Mouse (Mus musculus) frontal cortex, postnatal 14 days (tissue): ENCODE data around the gene Btbd9.

ENCODE experiments used
- DNase-seq, 2 experiments: peaks; one replicate each; pipeline ENCODE4 v3.0.0; 2022; ENCODE audit warnings: low spot score in 2 of 2

The Btbd9 gene

DNA sequence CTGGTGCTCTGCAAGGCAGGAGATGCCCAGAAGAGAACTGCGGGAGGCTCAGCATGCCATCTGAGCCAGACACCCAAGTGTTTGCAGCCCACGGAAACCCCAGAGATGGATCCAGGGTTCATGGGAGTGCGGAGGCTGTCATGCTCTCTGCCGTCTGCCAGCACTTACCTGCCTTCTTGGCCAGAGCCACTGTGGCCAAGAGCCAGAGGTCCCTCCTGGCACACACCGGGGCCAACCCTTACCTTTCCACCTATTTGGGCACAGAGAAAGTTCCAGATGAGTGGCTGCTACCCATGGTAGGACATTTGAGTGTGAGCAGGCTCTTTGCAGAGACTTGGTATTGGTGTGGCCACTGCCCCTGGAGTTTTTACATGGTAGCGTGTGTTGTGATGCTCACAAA is 365.4 kb downstream of the Btbd9 start:
- no peak for DNase-seq

DNA sequence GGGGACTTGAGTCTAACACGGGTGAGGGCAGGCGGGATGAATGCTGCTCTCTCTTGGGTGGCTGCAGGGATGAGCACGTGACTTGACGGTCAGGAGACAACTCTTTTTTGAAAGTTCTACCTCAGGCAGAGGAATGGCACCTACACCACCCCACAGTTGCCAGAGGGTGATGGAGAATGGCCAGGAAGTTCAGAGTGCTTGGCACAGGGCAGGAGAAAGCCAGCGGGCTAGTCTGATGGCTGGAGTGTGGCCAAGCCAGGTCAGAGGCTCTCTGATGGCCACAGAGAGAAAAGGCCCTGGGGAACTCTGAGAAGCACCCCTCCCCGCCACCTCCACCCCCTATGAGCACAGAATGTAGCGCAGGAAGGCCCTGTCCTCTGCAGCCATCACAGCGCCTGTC is 366.0 kb downstream of the Btbd9 start:
- no peak for DNase-seq

DNA sequence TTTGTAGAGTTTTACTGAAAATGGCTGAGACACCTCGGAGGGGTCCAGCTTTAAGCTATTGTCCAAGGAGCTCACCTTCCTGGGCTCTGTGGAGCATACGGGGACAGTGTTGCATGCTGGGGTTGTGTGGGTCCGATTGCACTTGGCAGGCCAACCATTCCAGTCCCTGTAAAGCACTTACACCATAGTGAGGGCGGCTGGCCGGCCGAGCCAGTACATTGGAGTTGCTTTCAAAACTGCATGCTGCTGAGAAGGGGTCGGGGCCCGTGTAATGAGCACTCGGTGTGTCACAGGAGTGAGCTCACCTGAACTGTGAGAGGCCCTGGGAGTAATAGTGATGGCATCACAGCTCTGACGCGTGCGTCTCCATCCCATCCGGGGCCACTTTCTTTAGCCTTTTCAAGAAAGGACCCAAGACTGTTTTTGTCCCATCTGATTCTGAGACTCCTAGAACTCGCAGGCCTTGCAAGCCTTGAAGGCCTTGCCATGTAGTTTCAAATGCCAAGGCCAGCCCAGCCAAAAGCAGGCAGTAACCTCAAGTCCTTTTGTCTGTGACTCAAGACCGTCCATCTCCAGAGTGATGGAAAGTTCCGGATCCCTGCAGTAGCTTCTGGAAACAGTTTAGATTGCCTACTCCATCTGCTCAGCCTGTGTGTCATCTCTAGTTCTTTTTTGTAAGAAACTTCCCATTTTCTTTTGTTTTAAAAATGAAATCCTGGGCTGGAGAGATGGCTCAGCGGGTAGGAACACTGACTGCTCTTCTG is 371.0 kb downstream of the Btbd9 start:
- DNase-seq, result no peak

DNA sequence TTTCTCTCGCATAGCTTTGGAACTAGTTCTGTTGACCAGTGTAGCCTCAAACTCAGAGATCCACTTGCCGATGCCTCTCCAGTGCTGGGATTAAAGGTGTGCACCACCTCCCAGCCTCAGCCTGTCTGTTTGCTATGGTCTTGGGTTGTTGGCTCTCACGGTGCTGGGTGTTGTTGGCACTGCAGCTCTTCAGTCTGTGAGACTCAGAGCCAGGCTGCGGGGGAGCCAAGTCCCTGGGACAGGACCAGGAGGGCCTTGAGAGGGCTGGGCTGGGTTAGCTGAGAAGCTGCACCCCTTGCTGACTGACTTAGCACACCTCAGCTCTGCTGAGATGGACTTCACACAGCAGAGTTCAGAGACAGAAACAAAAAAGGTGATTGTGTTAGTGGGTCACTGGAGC is 376.0 kb downstream of the Btbd9 start:
- no peak for DNase-seq

DNA sequence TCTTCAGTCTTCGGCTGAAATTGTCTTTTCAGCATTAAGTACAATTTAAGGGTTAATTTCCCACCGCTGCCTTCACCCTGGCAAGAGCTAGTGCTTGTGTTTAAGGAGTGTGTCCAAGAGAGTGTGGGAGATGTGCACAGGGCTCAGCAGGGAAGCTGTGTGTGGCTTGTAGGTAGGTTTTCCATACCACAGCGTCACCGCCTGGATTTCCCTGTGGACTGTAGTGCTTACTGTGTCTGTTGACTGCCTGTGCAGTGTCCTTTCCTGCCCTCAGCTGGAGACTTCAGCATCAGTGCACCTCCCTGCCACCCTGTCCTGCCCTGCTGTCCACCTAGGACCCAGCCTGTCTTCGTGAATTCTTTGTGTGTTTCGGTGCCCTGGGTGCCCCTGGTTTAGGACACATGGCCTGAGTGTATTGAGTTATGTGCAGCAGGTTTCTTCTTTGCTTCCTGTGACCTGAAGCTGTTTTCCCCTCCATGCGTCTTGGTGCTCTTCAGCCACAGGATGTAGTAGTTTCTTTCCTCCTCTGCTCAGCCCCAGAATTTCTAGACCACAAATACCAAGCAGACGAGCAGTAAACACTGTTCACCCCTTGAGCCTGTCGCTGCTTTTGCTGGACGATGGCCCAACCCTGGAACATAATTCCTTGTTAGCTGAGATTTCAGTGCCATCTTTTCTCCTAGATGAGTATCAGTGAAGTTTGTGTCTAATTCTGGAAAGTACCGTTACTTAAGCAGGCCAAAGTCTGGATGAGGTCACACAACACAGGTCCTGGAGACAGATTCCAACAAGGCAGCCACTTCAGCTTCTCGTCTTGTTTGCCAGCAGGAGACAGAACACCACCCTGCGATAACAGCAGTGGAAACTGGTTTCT is 376.7 kb downstream of the Btbd9 start:
- no peak for DNase-seq

DNA sequence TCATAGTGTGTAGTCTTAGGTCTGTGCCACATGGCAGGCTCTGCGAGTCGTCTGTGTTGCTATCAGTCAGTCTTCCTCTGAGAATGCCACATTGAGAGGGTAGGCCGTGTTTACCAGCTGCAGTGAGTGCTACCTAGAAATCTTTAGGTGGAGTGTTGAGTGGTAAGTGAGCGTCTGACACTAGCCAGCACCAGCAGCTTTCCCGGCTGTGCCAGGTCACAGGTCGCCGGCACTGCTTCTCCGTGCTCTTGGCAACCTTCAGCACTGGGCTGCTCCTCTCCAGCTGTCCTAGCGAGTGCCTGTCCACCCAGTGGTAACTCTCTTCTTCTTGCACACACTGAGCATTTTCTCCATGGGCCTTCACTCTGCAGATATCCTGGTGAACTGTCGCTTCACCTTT is 377.9 kb downstream of the Btbd9 start:
- peak in 1 of 2 experiments; percentile 5 for DNase-seq

DNA sequence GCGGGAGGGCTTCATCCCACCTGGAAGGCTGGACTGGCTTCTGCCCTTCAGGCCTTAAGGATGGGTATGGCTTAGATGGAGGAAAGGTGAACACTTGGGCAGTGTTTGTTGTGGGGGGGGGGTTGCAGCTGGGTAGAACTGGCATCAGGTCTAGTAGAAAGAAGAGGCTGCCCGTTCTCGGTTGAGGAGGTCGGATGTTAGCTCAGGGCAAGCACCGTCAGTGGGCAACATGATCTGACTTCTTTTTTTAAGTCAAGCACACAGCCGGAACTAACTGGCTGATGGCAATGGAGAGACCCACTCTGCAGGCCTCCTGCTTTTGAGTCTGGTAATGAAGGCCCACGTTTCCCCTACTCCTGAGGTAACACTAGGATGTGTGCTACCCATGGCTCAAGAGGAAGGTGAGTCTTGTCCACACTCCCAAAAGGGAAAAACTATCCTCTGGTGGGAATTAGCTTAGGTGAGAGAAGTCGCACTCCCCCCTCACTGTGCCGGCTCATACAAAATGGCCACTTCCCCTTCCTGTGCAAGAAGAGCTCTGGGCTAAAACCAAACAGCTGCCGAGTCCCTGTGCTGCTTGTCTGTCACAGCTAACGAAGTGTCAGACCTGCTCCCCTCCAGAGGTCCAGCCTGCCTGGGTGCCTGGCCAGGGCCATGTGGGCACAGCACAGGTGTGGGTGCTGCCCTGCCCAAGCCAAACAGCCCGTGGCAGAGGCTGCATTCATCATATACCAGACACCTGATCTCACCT is 378.8 kb downstream of the Btbd9 start:
- peak in 1 of 2 experiments; percentile 8 for DNase-seq

DNA sequence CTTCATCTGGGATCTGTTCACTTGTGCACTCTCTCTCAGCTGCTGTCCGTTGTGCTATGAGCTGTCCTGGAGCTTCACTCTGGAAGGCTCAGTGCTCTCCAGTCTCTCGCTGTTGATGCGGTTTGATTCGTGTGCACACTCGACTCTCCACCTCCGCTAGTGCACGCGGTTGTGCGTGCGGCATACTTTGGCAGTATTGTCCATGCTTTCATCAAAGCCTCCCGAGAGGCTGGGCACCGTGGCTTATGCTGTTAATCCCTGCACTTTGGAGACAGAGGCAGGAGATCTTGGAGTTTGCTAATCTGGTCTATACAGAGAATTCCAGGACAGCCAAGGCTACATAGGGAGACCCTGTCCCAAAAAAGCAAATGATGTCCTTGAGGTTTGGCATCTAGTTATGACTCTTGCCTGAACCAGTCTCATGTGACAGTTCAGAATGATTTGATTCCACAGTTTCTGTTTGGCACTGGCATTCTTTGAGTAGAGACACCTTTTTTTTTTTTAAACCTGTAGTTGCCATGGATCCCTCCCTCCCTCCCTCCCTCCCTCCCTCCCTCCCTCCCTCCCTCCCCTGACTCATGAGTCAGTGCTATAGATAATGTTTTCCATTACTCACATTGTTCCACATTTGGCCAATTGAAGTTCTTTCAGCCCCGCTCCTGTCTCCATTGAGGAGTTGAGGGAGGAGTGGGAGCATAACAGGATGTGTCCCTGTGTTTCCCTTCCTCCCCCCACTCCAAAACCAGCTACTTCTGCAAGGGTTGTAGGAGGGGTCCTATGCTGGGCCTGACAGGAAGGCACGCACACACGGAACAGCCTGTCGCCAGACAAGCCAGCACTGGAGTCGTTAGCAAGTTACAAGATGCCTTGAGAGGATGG is 379.6 kb downstream of the Btbd9 start:
- DNase-seq, result peak; percentile 16 to 35

DNA sequence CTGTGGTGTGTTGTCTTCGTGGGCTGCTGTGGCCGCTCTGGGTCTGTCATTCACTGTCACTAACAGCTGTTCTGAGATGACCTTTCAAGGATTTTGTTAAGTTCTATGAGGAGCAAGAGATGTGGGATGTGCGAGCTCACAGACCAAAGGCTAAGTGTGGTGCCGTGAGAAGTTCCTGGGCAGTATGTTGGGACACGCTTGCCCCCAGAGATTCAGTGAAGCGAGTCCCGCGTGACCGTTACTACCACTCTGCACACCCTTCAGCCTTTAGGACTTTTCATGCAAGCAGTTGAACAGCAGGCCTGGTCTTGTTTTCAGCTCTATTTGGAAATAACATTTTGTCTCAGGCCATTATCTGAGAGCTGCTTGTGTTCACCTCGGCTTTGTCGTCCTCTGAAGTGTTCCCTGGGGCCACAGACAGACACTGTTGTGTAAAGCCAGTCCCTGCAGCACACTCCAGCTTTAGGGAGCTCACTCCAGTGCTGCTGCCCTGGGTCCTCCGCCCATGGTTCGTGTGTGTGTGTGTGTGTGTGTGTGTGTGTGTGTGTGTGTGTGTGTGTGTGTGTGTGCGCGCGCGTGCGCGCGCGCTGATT is 380.6 kb downstream of the Btbd9 start:
- peak; percentile 4 to 5 for DNase-seq

DNA sequence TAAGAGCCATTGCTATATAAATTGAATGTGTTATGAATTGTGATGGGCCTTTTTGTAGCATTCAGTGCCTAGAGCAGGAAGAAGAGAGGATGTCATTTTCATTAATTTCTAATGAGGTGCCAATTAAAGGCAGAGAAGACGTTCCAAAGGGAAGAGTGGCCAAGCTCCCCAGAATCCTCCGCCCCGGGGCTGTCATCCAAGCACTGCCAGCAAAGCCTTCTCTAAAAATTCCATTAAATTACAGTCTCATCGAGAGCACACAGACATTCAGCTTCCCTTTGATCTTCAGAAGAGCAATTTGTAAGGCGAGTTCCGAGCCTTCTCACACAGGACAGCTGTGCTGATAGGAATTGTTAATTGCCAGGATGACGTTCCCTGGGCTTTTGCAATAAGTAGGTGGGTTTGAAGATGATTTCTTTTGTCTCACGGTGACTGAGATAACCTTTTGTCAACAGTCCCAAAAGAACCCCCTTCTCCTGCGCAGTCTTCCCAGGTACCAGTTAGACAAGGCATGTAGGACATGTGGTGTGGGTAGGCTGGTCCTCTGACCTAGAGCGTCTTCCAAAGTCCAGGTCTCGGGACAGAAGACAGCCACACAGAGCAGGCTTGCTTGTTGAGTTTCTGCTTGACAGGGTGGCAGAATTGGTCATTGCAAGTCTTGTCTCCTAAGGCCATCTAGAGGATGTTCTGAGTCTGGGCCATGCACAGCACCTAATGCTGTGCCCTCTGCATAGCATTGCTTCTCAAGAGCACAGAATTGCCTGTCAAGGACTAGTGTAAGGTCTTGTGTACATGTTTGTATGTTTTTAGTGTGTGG is 381.5 kb downstream of the Btbd9 start:
- peak; percentile 5 to 6 for DNase-seq

DNA sequence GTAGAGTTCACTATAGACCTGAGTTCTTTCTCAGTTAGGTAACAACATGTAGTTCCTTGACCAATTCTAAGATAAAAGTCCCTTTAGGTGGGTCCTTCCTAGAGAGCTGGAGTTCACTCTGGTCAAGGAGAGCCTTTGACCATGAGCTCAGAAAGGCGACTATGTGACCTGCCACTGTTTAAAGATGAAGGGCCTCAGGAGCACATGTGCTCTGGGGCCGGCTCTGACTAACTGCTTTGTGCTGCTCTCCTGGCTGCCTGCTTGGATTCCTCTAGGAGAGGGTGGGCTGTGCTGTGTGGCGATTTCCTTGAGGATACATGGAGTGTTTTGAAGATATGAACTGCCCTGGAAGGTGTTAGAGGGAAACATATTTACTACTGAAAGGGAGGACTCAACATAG is 382.2 kb downstream of the Btbd9 start:
- DNase-seq, result peak in 1 of 2 experiments; percentile 3

DNA sequence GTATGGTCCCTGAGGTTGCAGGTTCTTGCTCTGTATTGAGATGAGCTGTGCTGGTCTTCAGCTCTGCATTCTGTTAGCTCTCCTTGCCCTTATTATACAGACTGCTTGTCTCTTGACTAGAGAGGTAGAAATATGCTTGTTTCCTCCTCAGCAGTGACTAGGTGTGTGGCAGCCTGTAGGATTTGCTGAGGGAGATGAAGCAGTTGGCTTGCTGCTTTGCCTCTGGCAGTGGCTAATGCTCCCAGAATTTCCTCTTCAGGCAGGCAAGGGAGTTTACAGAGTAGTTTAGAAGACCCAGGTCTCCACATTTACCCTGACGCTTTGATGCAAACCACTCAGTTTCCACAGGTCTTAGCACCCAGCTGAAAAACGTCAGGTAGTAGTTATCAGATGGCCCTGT is 382.7 kb downstream of the Btbd9 start:
- DNase-seq, result peak; percentile 2 to 5

DNA sequence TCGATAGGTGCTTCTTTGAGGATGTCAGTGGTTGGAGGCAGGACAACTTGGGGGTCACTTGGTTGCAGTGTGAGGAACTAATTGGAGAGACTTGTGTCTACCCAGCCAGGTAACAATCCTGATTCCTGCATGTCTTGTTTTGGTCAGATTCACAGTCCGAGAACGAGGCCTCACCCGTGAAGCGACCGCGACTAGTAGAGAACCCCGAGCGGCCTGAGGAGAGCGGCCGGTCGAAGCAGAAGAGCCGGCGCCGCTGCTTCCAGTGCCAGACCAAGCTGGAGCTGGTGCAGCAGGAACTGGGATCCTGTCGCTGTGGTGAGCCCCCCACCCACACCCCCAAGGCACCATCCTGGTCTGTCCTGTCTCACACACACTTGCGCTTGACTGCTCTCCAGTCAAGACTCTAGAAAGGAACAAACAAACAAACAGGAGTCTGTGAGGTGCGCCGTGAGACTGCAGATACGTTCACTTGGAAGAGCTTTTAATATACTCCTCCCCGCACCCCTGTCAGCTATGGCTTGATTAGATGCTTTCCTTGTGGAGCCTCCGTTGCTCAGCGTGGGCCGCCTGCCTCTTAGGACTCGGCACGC is 383.8 kb downstream of the Btbd9 start:
- DNase-seq, result peak; percentile 4 to 6

DNA sequence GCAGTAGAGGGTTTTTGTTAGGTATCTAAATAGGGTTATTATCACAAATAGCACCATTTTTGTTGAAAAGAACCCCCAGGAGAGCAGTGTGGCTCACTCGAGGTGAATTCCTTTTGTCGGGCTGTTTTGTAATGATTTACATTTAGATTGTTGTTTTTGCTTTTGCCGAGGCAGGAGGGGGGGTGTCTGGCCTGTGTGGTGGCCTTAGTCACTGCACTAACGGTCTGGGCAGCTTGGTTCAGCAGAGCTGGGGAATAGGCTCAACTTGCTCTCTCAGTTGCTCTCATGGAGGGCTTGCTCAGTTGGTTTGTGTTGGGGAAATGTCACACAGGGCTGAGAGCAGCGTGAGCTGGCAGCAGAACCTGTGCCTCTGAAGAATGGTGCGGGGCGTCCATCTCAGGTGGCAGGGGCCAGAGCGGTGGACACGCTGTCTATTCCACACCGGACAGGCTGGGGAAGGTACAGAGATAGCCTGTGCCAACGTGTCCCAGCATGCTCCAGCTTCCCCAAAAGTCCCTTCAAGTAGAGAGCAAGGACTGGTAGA is 385.1 kb downstream of the Btbd9 start:
- peak in 1 of 2 experiments; percentile 3 for DNase-seq

DNA sequence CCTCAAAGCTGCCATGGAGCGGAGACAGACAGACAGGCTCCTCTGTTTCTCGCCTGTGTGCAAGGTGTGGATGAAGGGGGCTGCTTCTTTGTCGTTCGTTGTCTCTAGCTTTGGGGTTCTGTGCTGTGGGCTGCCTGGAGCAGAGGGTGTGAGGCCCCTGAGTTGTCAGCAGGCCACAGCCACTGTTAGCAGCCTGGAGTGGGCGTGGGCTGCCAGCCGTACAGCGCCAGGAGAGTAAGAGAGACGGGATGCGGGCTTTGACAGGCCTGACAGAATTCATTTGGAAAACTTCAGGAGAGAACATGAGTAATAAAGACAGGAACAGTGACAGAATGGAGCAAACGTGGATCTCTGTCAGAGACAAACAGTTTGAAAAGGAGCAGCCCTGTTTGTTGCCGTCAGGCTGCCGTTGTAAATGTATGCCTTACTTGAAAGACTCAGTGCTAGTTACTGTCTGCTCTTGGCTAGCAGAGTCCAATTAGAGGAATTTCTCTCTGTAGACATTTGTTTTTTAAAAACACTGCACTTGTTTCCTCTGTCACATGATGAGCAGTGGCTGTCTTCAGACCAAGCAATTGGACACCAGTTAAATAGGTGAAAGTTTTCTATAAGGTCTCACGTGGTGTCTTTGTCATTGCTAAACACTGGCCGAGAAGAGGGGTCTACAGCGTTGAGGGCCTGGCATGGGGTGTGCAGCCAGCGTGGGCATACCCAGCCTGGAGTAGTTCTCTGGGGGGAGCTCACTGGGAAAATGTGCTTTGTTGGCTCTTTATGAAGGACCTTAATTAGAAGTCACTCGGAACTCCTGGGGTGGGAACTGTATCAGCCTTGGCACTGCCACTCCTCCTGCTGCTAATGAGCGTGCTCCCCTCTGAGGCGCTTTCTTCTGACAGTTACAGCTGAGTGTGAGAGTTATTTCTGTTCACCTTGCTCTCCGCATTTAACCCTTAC is 388.0 kb downstream of the Btbd9 start:
- DNase-seq, result peak in 1 of 2 experiments; percentile 40

DNA sequence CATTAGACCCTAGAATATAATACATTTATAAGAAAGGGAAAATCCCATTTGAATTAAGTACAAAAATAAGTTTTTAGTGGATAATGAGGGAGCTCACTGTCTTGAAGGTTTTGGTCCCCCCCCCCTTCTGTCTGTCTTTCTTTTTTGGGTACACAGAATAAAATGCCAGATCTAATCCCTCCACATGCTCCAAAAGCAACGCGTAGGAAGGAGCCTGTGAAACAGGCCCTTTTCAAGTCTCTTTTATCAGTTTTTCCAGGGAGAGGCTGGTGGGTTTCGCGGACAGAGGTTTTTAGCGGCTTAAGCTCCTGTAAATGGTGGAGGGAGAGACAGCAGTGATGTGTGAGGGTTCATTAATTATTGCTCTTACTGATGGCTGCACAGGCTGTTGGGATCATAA is 388.7 kb downstream of the Btbd9 start:
- DNase-seq, result no peak

DNA sequence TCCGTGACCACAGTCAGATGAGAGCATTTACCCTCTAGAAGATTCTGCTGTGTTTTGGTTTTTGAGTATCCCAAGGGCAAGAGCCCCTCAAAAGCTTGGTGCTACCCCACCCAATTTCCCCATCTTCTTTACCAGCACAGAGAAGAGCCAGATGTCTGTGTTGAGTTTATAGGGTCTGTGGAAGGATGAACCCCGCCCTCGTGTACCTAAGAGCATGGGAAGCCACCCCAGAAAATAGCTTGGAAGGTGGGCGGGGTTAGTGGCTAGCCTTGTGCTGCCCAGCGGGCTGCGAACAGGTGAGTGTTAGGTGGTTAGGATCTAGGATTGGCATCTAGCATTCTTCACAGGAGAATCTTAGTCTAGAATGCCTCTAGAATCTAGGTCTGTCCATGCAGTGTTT is 389.1 kb downstream of the Btbd9 start:
- no peak for DNase-seq

DNA sequence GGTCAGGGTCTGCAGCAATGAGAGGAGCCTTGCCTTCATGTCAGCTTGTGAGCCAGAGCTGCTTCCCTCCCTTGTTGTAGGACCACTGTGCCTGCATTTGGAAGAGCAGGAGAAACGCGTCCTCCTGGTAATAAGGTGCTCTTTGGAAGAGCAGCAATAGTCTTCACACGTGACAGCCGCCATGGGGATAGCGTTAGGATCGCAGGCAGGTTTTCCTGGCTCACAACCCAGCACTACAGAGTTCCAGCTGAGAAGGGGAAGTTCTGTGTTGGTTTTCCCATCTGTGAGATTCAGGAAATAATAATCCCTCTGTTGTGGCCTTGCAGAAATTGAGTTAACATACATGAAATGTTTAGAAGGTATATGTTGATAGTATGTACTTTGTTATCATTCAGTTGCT is 392.7 kb downstream of the Btbd9 start:
- no peak for DNase-seq
